Mouse (Mus musculus) ES-Bruce4 (cell line): ENCODE data around the gene Gse1.

Experiments used
- CTCF ChIP-seq: IDR thresholded peaks from one replicate; pipeline ENCODE4 v1.8.1; 2011; ENCODE audit warnings: low read depth, low read length
- EP300 ChIP-seq: IDR thresholded peaks from 2 replicates; pipeline ENCODE4 v1.6.1; 2011; ENCODE audit warnings: low read depth, low read length; ENCODE audit not compliant: insufficient read depth

GRCm38 (mm10) chr8:120550937-120551676 is 322.9 kb downstream of the Gse1 start:
- TF ChIP-seq CTCF (no peak), EP300 (no peak)
